12 mouse cellular contexts compared by ENCODE assay signal in genomic region chr1:155681116-155681799, GRCm38 (mm10).
DNase-seq lines count a peak whose midpoint lies in the region; ATAC-seq and TF ChIP-seq lines count a peak whose summit lies in the region.
"Had no signal": no experiment of that assay in that cellular context is flagged by ENCODE, and none has a peak within 500 bp of the region (broad histone marks: within the 10 kb centered on the region; RNA-seq: fewer than 3 reads in every experiment).

No protein-coding gene starts in this region.

- 60% methylated on average over 10 of the region's 10 CpGs for WGBS in forebrain, embryonic 13.5 days
- 46% methylated on average over 10 of the region's 10 CpGs for WGBS in hindbrain, postnatal 0 days
- 38% methylated on average over 10 of the region's 10 CpGs for WGBS in neural tube, embryonic 14.5 days

- intact Hi-C loops in left cerebral cortex, postnatal 36 days (cut with DNase I) = no loop called here

- peaks cover 4% of the 10 kb centered on the region; the same call in 1 of the 2 replicates for H3K4me1 ChIP-seq in forebrain, embryonic 13.5 days
- H3K4me1 ChIP-seq in hindbrain, postnatal 0 days (ENCODE audit: insufficient read depth, low read length) = no peaks in the 10 kb centered on the region
- H3K4me1 ChIP-seq in neural tube, embryonic 14.5 days (ENCODE audit: control insufficient read depth, insufficient read depth, low read length) = no peaks in the 10 kb centered on the region

- no peaks in the 10 kb centered on the region for H3K27me3 ChIP-seq in forebrain, embryonic 13.5 days
- no peaks in the 10 kb centered on the region for H3K27me3 ChIP-seq in hindbrain, postnatal 0 days (ENCODE audit: insufficient read depth, low read length)
- no peaks in the 10 kb centered on the region for H3K27me3 ChIP-seq in neural tube, embryonic 14.5 days (ENCODE audit: control insufficient read depth, insufficient read depth, low read length)

- H3K4me2 ChIP-seq in forebrain, embryonic 13.5 days = no peak overlapping the region
- H3K4me2 ChIP-seq in hindbrain, postnatal 0 days (ENCODE audit: low read depth, low read length) = no peak overlapping the region
- H3K4me2 ChIP-seq in neural tube, embryonic 14.5 days (ENCODE audit: low read depth, low read length) = no peak overlapping the region; the same call in 1 of the 2 replicates

- no peak overlapping the region for H3K9ac ChIP-seq in forebrain, embryonic 13.5 days
- no peak overlapping the region for H3K9ac ChIP-seq in hindbrain, postnatal 0 days (replicated peaks; ENCODE audit: low read length)
- H3K9ac ChIP-seq in neural tube, embryonic 14.5 days (replicated peaks; ENCODE audit: low read depth, low read length) = no peak overlapping the region
- H3K9ac ChIP-seq: liver, postnatal 0 days had no signal

- H3K4me3 ChIP-seq in forebrain, embryonic 13.5 days = no peak overlapping the region
- no peak overlapping the region for H3K4me3 ChIP-seq in hindbrain, postnatal 0 days (ENCODE audit: low read length)
- H3K4me3 ChIP-seq in neural tube, embryonic 14.5 days (ENCODE audit: low read depth, low read length) = no peak overlapping the region

- TF ChIP-seq CTCF in hindbrain, postnatal 0 days (IDR thresholded peaks at IDR 0.05; ENCODE audit: low read depth) = no peak

- peak; percentile 49 for DNase-seq in embryo, embryonic 10.5 days (ENCODE audit: low spot score)
- no peak for DNase-seq in embryo, embryonic 9.5 days (ENCODE audit: extremely low spot score)
- peak; percentile 67 for DNase-seq in hindbrain, postnatal 0 days (ENCODE audit: low spot score)
- no peak for DNase-seq in spleen, postnatal 4 days (ENCODE audit: low spot score in 2 of 2)
- no peak for DNase-seq in left cerebral cortex, postnatal 36 days (ENCODE audit: low spot score in 2 of 2)
- DNase-seq in adrenal gland, adult 18-20 months (ENCODE audit: low spot score in 2 of 2) = no peak
- DNase-seq: heart, adult 11 months; heart, postnatal 10 days; kidney, adult 11 months; liver, postnatal 0 days had no signal

- peak; percentile 77; the same call in 1 of the 2 replicates for ATAC-seq in forebrain, embryonic 13.5 days
- ATAC-seq in hindbrain, postnatal 0 days = peak; percentile 61; the same call in 1 of the 2 replicates
- peak; percentile 79 for ATAC-seq in neural tube, embryonic 14.5 days (ENCODE audit: low read depth)
- ATAC-seq: liver, postnatal 0 days had no signal

- H3K36me3 ChIP-seq in forebrain, embryonic 13.5 days (ENCODE audit: poor library complexity, severe bottlenecking) = no peaks in the 10 kb centered on the region
- H3K36me3 ChIP-seq in hindbrain, postnatal 0 days (ENCODE audit: insufficient read depth, low read length) = no peaks in the 10 kb centered on the region
- H3K36me3 ChIP-seq in neural tube, embryonic 14.5 days (ENCODE audit: control insufficient read depth, insufficient read depth, low read length) = no peaks in the 10 kb centered on the region

- no peaks in the 10 kb centered on the region for H3K9me3 ChIP-seq in forebrain, embryonic 13.5 days (replicated peaks)
- no peaks in the 10 kb centered on the region for H3K9me3 ChIP-seq in hindbrain, postnatal 0 days (ENCODE audit: low read length)
- no peaks in the 10 kb centered on the region for H3K9me3 ChIP-seq in neural tube, embryonic 14.5 days (ENCODE audit: control insufficient read depth, low read length)

- H3K27ac ChIP-seq in forebrain, embryonic 13.5 days = peak overlapping the region; percentile 60
- H3K27ac ChIP-seq in hindbrain, postnatal 0 days = no peak overlapping the region
- H3K27ac ChIP-seq in neural tube, embryonic 14.5 days (ENCODE audit: low read depth, low read length) = peak overlapping the region; percentile 10; the same call in 1 of the 2 replicates

Comparison
In these comparisons a context has a peak if more than half of its experiments do, and no peak if none do; other contexts are left out.
1. DNase-seq: peak in embryo, embryonic 10.5 days (single experiment) and hindbrain, postnatal 0 days (single experiment); none in embryo, embryonic 9.5 days (single experiment), spleen, postnatal 4 days (0 of 2), left cerebral cortex, postnatal 36 days (0 of 2) and adrenal gland, adult 18-20 months (0 of 2).
2. Peak in every context shown above with its lines, with median percentiles within 50 percentile points of each other: ATAC-seq.